Mouse (Mus musculus): ENCODE results near the gene Pitpna. TPM values are rescaled to one million over a fixed set of nuclear protein-coding genes. Genes with fewer than 3 reads are reported as not detected.
A peak's percentile ranks its signal among the peaks of the same experiment; 100 is the strongest.

Gene Pitpna
- total RNA-seq, 2 experiments from 2014 or later: 336 to 338 TPM

DNA sequence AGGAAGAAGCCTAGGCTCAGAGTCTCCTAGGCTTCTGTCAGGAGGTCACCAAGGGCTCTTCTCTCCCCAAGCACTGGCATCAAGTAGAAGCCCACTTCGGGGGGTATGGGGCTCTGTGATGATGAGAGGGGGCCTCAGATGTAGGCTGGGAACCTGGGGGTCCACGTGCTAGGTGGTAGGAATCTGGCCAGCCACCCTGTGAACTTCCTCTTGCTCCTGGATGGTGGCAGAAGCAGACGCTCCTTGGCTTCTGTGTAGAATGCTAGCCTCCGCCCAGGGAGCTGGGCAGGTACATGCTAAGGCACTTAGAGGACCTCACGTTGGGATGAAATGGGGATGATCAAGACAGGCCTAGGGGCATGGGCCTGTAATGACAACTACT lies 26.5 kb upstream of the Pitpna start:
- intact Hi-C loops (cut with DNase I): no loop called here
- no peak for DNase-seq (ENCODE audit: low spot score in 2 of 2)

DNA sequence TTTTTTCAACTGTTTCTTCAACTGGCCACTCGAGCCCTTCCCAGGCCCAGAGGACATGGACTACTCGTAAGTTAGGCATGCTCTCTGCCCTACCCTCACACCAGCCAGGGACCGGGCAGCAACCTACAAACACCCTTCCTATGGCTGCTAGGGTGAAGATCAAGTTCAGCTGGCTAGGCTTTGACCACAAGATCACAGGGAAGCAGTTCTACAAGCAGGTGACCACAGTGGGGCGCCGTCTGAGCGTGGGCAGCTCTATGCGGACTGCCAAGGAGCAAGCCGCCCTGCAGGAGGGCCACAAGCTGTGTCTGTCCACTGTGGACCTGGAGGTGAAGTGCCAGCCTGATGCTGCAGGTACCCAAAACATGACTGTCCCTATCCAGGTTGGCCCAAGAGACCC lies 25.1 kb upstream of the Pitpna start:
- intact Hi-C loops (cut with DNase I): no loop called here
- no peak for DNase-seq (ENCODE audit: low spot score in 2 of 2)

- no peak for DNase-seq (ENCODE audit: low spot score in 2 of 2)
- intact Hi-C loops (cut with DNase I): no loop called here
Measured at GRCm38 (mm10) chr11:75563851-75564548, 23.9 kb upstream of the Pitpna start.

- no peak for DNase-seq (ENCODE audit: low spot score in 2 of 2)
- intact Hi-C loops (cut with DNase I): no loop called here
Measured at GRCm38 (mm10) chr11:75565849-75566248, 22.0 kb upstream of the Pitpna start.

DNA sequence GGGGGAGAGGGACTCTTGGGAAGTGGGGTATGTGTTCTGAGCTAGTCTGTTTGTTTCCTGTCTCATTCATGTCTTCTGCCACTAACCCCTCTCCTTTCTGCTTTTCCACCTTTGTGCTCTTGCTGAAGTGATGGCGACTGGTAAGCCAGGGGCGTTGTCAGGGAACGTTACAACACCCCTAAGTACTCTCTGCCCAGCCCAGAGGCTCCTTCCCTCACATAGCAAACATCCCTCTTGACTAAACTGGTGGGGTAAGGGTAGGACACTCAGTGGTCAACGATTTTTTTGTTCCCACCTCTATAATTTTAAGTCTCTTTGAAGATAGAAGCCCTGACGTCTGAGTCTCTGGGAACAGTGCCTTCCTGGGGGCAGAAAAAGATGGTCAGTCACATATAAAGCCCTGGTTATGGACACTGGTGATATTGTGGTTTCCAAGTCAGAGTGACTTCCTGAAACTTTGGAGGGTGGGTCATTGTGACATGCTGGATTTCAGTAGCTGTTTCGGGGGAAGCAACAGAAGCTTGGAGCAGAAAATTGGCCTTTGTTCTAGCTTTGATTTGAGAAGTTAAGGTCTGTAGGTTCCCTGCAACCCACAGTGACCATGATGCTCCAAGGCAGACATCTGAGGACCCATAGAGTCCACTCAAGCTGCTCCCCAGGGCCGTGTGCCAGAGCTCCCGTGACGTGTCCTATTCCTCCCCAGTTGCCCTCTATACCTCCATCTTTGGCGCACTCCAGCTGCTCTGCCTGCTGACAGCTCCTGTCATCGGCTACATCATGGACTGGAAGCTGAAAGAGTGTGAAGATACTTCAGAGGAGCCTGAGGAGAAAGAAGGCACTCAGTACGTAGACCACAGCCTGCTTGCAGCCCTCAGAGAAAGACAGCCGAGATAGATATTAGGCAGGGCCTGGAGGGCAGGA lies 21.4 kb upstream of the Pitpna start:
- no peak for DNase-seq (ENCODE audit: low spot score in 2 of 2)
- intact Hi-C loops (cut with DNase I): no loop called here

- intact Hi-C loops (cut with DNase I): no loop called here
- no peak for DNase-seq (ENCODE audit: low spot score in 2 of 2)
Measured at GRCm38 (mm10) chr11:75567346-75568114, 20.4 kb upstream of the Pitpna start.

- intact Hi-C loops (cut with DNase I): no loop called here
Measured at GRCm38 (mm10) chr11:75568115-75568511, 19.8 kb upstream of the Pitpna start.

DNA sequence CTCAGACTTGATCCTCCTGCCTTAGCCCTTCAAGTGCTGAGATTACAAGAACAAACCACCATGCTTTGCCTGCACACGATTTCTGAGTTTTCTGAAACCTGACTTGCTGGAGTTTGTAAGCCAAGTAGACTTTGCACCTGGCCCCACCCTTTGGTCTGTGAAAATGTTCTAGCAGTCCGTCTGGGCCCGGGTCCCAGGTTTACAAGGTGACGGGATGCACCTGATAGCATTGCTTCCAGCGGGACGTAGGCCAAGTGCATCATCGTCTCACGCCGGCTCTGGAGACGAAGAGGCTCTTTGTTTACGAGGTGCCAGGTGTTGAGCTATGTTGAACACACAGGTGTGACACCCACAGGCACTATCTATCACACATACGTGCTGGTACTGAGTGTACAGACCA lies 18.9 kb upstream of the Pitpna start:
- no peak for DNase-seq (ENCODE audit: low spot score in 2 of 2)
- intact Hi-C loops (cut with DNase I): no loop called here

More at GRCm38 (mm10) chr11:75568115-75568511, 19.8 kb upstream of the Pitpna start:
- no peak for DNase-seq (ENCODE audit: low spot score in 2 of 2)

- no peak for DNase-seq (ENCODE audit: low spot score in 2 of 2)
- intact Hi-C loops (cut with DNase I): no loop called here
Measured at GRCm38 (mm10) chr11:75570375-75571125, 17.3 kb upstream of the Pitpna start.

GRCm38 (mm10) chr11:75571126-75571990 lies 16.5 kb upstream of the Pitpna start:
- intact Hi-C loops (cut with DNase I): no loop called here
- DNase-seq (ENCODE audit: low spot score in 2 of 2): no peak

GRCm38 (mm10) chr11:75572301-75572791 lies 15.6 kb upstream of the Pitpna start:
- intact Hi-C loops (cut with DNase I): no loop called here
- DNase-seq (ENCODE audit: low spot score in 2 of 2): peak in 1 of 2 experiments; percentile 42

GRCm38 (mm10) chr11:75572854-75573650 lies 14.8 kb upstream of the Pitpna start:
- intact Hi-C loops (cut with DNase I): loop anchor here (1.0 kb wide), 1 partner anchor 43 kb away; no protein-coding TSS in a partner anchor
- DNase-seq (ENCODE audit: low spot score in 2 of 2): peak; percentile 94 to 96

GRCm38 (mm10) chr11:75574378-75575123 lies 13.3 kb upstream of the Pitpna start:
- intact Hi-C loops (cut with DNase I): no loop called here
- DNase-seq (ENCODE audit: low spot score in 2 of 2): no peak

DNA sequence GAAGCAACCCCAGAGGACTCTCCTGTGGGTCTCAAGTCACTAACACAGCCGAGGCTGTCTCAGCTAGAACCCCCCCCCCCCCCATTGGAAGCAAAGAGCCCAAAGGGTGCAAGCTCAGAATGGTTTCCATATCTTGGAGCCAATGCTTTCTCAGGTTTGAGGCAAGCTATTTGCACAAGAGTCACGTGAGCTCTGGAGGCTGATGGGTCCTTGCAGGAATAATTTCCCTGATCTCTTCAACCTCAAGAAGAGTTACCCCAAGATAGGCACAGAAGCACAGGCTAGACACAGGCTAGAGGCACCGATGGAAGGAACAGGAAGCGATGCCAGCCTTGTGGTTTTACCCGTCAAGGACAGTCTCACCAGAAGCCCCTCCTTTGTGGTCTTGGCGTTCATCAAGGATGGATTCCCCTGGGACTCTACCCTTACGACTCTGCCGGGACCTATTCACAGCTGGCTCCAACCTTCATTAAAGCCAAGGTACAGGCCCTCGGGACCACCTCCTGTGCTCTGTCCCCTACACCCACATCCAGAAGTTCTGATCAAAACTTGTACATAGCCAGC lies 12.3 kb upstream of the Pitpna start:
- DNase-seq (ENCODE audit: low spot score in 2 of 2): no peak
- intact Hi-C loops (cut with DNase I): no loop called here

DNA sequence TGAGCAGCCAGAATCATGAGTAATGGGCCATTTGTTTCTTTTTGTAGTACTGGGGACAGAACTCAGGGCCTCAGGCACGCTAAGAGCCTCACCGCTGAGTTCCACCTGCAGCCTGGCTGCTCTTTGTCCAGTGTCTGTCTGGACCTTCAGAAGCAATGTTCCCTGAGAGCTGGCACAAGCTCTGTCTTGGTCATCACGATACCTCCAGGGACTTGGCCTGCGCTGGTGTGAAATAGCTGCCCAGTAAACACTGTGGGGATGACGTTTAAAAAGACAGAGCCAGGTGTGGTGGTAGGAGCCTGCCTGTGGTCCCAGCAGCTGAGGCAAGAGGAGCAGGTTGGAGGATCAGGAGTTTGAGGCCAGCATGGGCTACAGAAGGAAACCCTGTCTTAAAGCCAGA lies 9.3 kb upstream of the Pitpna start:
- DNase-seq (ENCODE audit: low spot score in 2 of 2): no peak
- intact Hi-C loops (cut with DNase I): no loop called here

DNA sequence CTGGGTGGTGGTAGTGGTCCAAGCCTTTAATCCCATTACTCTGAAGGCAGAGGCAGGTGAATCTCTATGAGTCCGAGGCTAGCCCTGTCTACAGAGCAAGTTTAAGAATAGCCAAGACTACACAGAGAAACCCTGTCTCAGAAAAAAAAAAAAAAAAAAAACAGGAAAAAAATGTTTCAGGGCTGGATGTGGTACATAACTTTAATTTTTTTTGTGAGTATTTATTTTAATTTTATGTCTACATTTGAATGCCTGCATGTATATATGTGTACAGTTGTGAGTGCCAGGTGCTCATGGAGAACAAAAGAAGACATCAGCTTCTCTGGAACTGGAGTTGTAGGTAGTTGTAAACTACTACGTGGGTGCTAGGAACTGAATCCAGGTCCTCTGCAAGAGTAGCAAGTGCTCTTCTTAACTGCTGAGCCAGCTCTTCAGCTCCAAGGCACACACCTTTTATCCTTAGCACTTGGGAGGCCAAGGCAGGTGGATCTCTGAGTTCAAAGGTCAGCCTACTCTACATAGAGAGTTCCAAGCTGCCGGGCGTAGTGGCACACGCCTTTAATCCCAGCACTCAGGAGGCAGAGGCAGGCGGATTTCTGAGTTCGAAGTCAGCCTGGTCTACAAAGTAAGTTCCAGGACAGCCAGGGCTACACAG lies 6.3 kb upstream of the Pitpna start:
- no peak for DNase-seq (ENCODE audit: low spot score in 2 of 2)
- intact Hi-C loops (cut with DNase I): no loop called here

Measured in left cerebral cortex, postnatal 14 days (tissue).